Mouse (Mus musculus): ENCODE measurements around the gene Med14. TPM values are rescaled to one million over a fixed set of nuclear protein-coding genes. Genes with fewer than 3 reads are reported as not detected.

The Med14 gene
- polyA plus RNA-seq, 1 experiment from 2014 or later: 10.6 TPM

- 21% methylated on average over 8 of the region's 8 CpGs for WGBS
- H3K36me3 ChIP-seq: no peaks in the 10 kb centered on the region
- peak overlapping the region; percentile 71 for H3K4me3 ChIP-seq
- no peak for DNase-seq (ENCODE audit: low spot score)
- H3K27me3 ChIP-seq (ENCODE audit: low read depth, poor library complexity, severe bottlenecking): peaks cover 16% of the 10 kb centered on the region
- peak overlapping the region; percentile 13; the same call in 1 of the 2 replicates for H3K27ac ChIP-seq (replicated peaks)
- peaks cover 19% of the 10 kb centered on the region for H3K4me1 ChIP-seq
- no peaks in the 10 kb centered on the region; the same call in 1 of the 2 replicates for H3K9me3 ChIP-seq (replicated peaks)
Measured at GRCm38 (mm10) chrX:12760501-12760900, 1.4 kb downstream of the Med14 start.

GRCm38 (mm10) chrX:12759625-12760024, 2.2 kb downstream of the Med14 start:
- Histone ChIP-seq H3K4me1 (peaks cover 19% of the 10 kb centered on the region), H3K9me3 (replicated peaks) (no peaks in the 10 kb centered on the region; the same call in 1 of the 2 replicates), H3K27me3 (ENCODE audit: low read depth, poor library complexity, severe bottlenecking) (peaks cover 16% of the 10 kb centered on the region), H3K4me3 (peak overlapping the region; percentile 71), H3K36me3 (no peaks in the 10 kb centered on the region), H3K27ac (replicated peaks) (no peak overlapping the region)
- WGBS: 66% methylated on average over 5 of the region's 5 CpGs
- no peak for DNase-seq (ENCODE audit: low spot score)

GRCm38 (mm10) chrX:12747886-12748285, 14.0 kb downstream of the Med14 start:
- WGBS: 90% methylated on average over 4 of the region's 4 CpGs
- Histone ChIP-seq H3K27ac (replicated peaks) (no peak overlapping the region), H3K27me3 (ENCODE audit: low read depth, poor library complexity, severe bottlenecking) (no peaks in the 10 kb centered on the region), H3K9me3 (replicated peaks) (no peaks in the 10 kb centered on the region), H3K36me3 (peaks cover 41% of the 10 kb centered on the region), H3K4me3 (no peak overlapping the region), H3K4me1 (no peaks in the 10 kb centered on the region)
- DNase-seq (ENCODE audit: low spot score): no peak

- no peak overlapping the region for H3K27ac ChIP-seq (replicated peaks)
- H3K9me3 ChIP-seq (replicated peaks): no peaks in the 10 kb centered on the region
- 92% methylated on average over 3 of the region's 3 CpGs for WGBS
- H3K4me1 ChIP-seq: no peaks in the 10 kb centered on the region
- no peak overlapping the region for H3K4me3 ChIP-seq
- DNase-seq (ENCODE audit: low spot score): no peak
- no peaks in the 10 kb centered on the region for H3K27me3 ChIP-seq (ENCODE audit: low read depth, poor library complexity, severe bottlenecking)
- H3K36me3 ChIP-seq: peaks cover 42% of the 10 kb centered on the region
Measured at GRCm38 (mm10) chrX:12746729-12747128, 15.1 kb downstream of the Med14 start.

GRCm38 (mm10) chrX:12740396-12740795, 21.5 kb downstream of the Med14 start:
- DNase-seq (ENCODE audit: low spot score): no peak
- H3K4me1 ChIP-seq: no peaks in the 10 kb centered on the region

GRCm38 (mm10) chrX:12716036-12716435, 45.8 kb downstream of the Med14 start:
- Histone ChIP-seq H3K27me3 (ENCODE audit: low read depth, poor library complexity, severe bottlenecking) (no peaks in the 10 kb centered on the region), H3K27ac (replicated peaks) (no peak overlapping the region), H3K4me3 (no peak overlapping the region), H3K36me3 (peaks cover 63% of the 10 kb centered on the region), H3K4me1 (no peaks in the 10 kb centered on the region), H3K9me3 (replicated peaks) (no peaks in the 10 kb centered on the region)
- no peak for DNase-seq (ENCODE audit: low spot score)
- 94% methylated on average over 4 of the region's 4 CpGs for WGBS

More at GRCm38 (mm10) chrX:12740396-12740795, 21.5 kb downstream of the Med14 start:
- Histone ChIP-seq H3K27me3 (ENCODE audit: low read depth, poor library complexity, severe bottlenecking) (no peaks in the 10 kb centered on the region), H3K36me3 (peaks cover 52% of the 10 kb centered on the region), H3K9me3 (replicated peaks) (no peaks in the 10 kb centered on the region), H3K4me3 (no peak overlapping the region), H3K27ac (replicated peaks) (no peak overlapping the region)

GRCm38 (mm10) chrX:12713796-12714195, 48.1 kb downstream of the Med14 start:
- Histone ChIP-seq H3K4me1 (no peaks in the 10 kb centered on the region), H3K9me3 (replicated peaks) (no peaks in the 10 kb centered on the region), H3K36me3 (peaks cover 52% of the 10 kb centered on the region), H3K27me3 (ENCODE audit: low read depth, poor library complexity, severe bottlenecking) (no peaks in the 10 kb centered on the region), H3K27ac (replicated peaks) (no peak overlapping the region), H3K4me3 (no peak overlapping the region)
- DNase-seq (ENCODE audit: low spot score): no peak
- 94% methylated on average over 7 of the region's 7 CpGs for WGBS

GRCm38 (mm10) chrX:12686910-12687309, 75.0 kb downstream of the Med14 start:
- no peak for DNase-seq (ENCODE audit: low spot score)
- no peaks in the 10 kb centered on the region for H3K4me1 ChIP-seq
- H3K27me3 ChIP-seq (ENCODE audit: low read depth, poor library complexity, severe bottlenecking): peaks cover 5% of the 10 kb centered on the region; the same call in 1 of the 2 replicates
- peaks cover 36% of the 10 kb centered on the region for H3K36me3 ChIP-seq
- H3K27ac ChIP-seq (replicated peaks): no peak overlapping the region
- no peaks in the 10 kb centered on the region for H3K9me3 ChIP-seq (replicated peaks)
- H3K4me3 ChIP-seq: no peak overlapping the region
- WGBS: 87% methylated on average over 8 of the region's 8 CpGs

GRCm38 (mm10) chrX:12686071-12686470, 75.8 kb downstream of the Med14 start:
- H3K4me3 ChIP-seq: no peak overlapping the region
- no peak for DNase-seq (ENCODE audit: low spot score)
- peaks cover 8% of the 10 kb centered on the region; the same call in 1 of the 2 replicates for H3K27me3 ChIP-seq (ENCODE audit: low read depth, poor library complexity, severe bottlenecking)
- H3K27ac ChIP-seq (replicated peaks): no peak overlapping the region
- H3K36me3 ChIP-seq: peaks cover 35% of the 10 kb centered on the region
- H3K9me3 ChIP-seq (replicated peaks): no peaks in the 10 kb centered on the region
- no peaks in the 10 kb centered on the region for H3K4me1 ChIP-seq

GRCm38 (mm10) chrX:12677396-12677795, 84.5 kb downstream of the Med14 start:
- Histone ChIP-seq H3K4me3 (no peak overlapping the region), H3K36me3 (peaks cover 22% of the 10 kb centered on the region), H3K9me3 (replicated peaks) (no peaks in the 10 kb centered on the region), H3K27me3 (ENCODE audit: low read depth, poor library complexity, severe bottlenecking) (peaks cover 23% of the 10 kb centered on the region), H3K27ac (replicated peaks) (no peak overlapping the region), H3K4me1 (peaks cover 4% of the 10 kb centered on the region; the same call in 1 of the 2 replicates)
- peak; percentile 39 for DNase-seq (ENCODE audit: low spot score)
- 45% methylated on average over 6 of the region's 6 CpGs for WGBS

GRCm38 (mm10) chrX:12673054-12673775, 88.7 kb downstream of the Med14 start, which contains the start of gene 1810030O07Rik:
1810030O07Rik (minus strand) TSS chrX:12673668.
- WGBS: 8% methylated on average over 42 of the region's 42 CpGs

GRCm38 (mm10) chrX:12653879-12654278, 108.0 kb downstream of the Med14 start:
- no peak overlapping the region for H3K4me3 ChIP-seq
- H3K4me1 ChIP-seq: no peaks in the 10 kb centered on the region
- H3K27me3 ChIP-seq (ENCODE audit: low read depth, poor library complexity, severe bottlenecking): 0 out of 2 replicates have a peak, but pooled peaks cover 3% of the 10 kb centered on the region
- H3K27ac ChIP-seq (replicated peaks): no peak overlapping the region
- 76% methylated on average over 2 of the region's 2 CpGs for WGBS
- H3K36me3 ChIP-seq: peaks cover 73% of the 10 kb centered on the region
- DNase-seq (ENCODE audit: low spot score): no peak
- no peaks in the 10 kb centered on the region for H3K9me3 ChIP-seq (replicated peaks)

More at GRCm38 (mm10) chrX:12673054-12673775, 88.7 kb downstream of the Med14 start, which contains the start of gene 1810030O07Rik:
- peaks cover 16% of the 10 kb centered on the region for H3K27me3 ChIP-seq (ENCODE audit: low read depth, poor library complexity, severe bottlenecking)
- peak; percentile 77 for DNase-seq (ENCODE audit: low spot score)
- H3K9me3 ChIP-seq (replicated peaks): no peaks in the 10 kb centered on the region
- peak within 1 kb of the TSS; percentile 73 for H3K4me3 ChIP-seq
- peaks cover 25% of the 10 kb centered on the region for H3K36me3 ChIP-seq
- peak within 1 kb of the TSS; percentile 85 for H3K27ac ChIP-seq (replicated peaks)
- H3K4me1 ChIP-seq: peaks cover 4% of the 10 kb centered on the region; the same call in 1 of the 2 replicates

- peaks cover 57% of the 10 kb centered on the region for H3K36me3 ChIP-seq
- no peak overlapping the region for H3K27ac ChIP-seq (replicated peaks)
- 0 out of 2 replicates have a peak, but pooled peaks cover 3% of the 10 kb centered on the region for H3K27me3 ChIP-seq (ENCODE audit: low read depth, poor library complexity, severe bottlenecking)
- H3K4me3 ChIP-seq: no peak overlapping the region
- 92% methylated on average over 16 of the region's 16 CpGs for WGBS
- no peaks in the 10 kb centered on the region for H3K9me3 ChIP-seq (replicated peaks)
- no peaks in the 10 kb centered on the region for H3K4me1 ChIP-seq
- no peak for DNase-seq (ENCODE audit: low spot score)
Measured at GRCm38 (mm10) chrX:12651906-12652305, 110.0 kb downstream of the Med14 start.
